Mouse (Mus musculus): ENCODE results near the gene BC051142. TPM values are rescaled to one million over a fixed set of nuclear protein-coding genes. Genes with fewer than 3 reads are reported as not detected.

Gene BC051142
- polyA plus RNA-seq, 2 experiments = 0.08 to 0.17 TPM

- TF ChIP-seq CTCF (IDR thresholded peaks at IDR 0.05; ENCODE audit: low read depth) = no peak
- TF ChIP-seq EP300 (IDR thresholded peaks at IDR 0.05; ENCODE audit: low read depth) = no peak
- Histone ChIP-seq H3K4me2 (ENCODE audit: low read depth) (no peak overlapping the region), H3K36me3 (replicated peaks; ENCODE audit: control insufficient read depth, insufficient read depth, low read depth) (no peaks in the 10 kb centered on the region), H3K9ac (replicated peaks) (no peak overlapping the region), H3K27ac (no peak overlapping the region), H3K27me3 (ENCODE audit: control insufficient read depth, insufficient read depth, low read length) (no peaks in the 10 kb centered on the region), H3K9me3 (ENCODE audit: control insufficient read depth, low read length) (no peaks in the 10 kb centered on the region), H3K4me3 (ENCODE audit: insufficient read depth in 1 of 2, low read depth in 2 of 2, low read length in 2 of 2) (no peak overlapping the region), H3K4me1 (replicated peaks; ENCODE audit: control insufficient read depth in 2 of 2, insufficient read depth in 2 of 2, low read length in 1 of 2) (no peaks in the 10 kb centered on the region; a peak in 1 of 4 replicates)
- ATAC-seq (ENCODE audit: insufficient read depth) (no peak), DNase-seq (ENCODE audit: low read depth in 3 of 3, low spot score in 3 of 3) (no peak)
- WGBS (ENCODE audit: insufficient replicate concordance) = 41% methylated on average over 3 of the region's 3 CpGs
Observed at GRCm38 (mm10) chr17:34363676-34364310, 34.8 kb upstream of the BC051142 start.

- Histone ChIP-seq H3K27ac (no peak overlapping the region), H3K9ac (replicated peaks) (no peak overlapping the region), H3K4me1 (replicated peaks; ENCODE audit: control insufficient read depth in 2 of 2, insufficient read depth in 2 of 2, low read length in 1 of 2) (no peaks in the 10 kb centered on the region; a peak in 1 of 4 replicates), H3K4me2 (ENCODE audit: low read depth) (no peak overlapping the region), H3K27me3 (ENCODE audit: control insufficient read depth, insufficient read depth, low read length) (no peaks in the 10 kb centered on the region), H3K4me3 (ENCODE audit: insufficient read depth in 1 of 2, low read depth in 2 of 2, low read length in 2 of 2) (no peak overlapping the region), H3K9me3 (ENCODE audit: control insufficient read depth, low read length) (no peaks in the 10 kb centered on the region), H3K36me3 (replicated peaks; ENCODE audit: control insufficient read depth, insufficient read depth, low read depth) (no peaks in the 10 kb centered on the region)
- DNase-seq (ENCODE audit: low read depth in 3 of 3, low spot score in 3 of 3) (no peak), ATAC-seq (ENCODE audit: insufficient read depth) (no peak)
- TF ChIP-seq CTCF (IDR thresholded peaks at IDR 0.05; ENCODE audit: low read depth) = no peak
- no peak for TF ChIP-seq EP300 (IDR thresholded peaks at IDR 0.05; ENCODE audit: low read depth)
- 56% methylated on average over 10 of the region's 10 CpGs for WGBS (ENCODE audit: insufficient replicate concordance)
Observed at GRCm38 (mm10) chr17:34365031-34365430, 33.6 kb upstream of the BC051142 start.

GRCm38 (mm10) chr17:34370563-34370962 is 28.1 kb upstream of the BC051142 start:
- Histone ChIP-seq H3K27me3 (ENCODE audit: control insufficient read depth, insufficient read depth, low read length) (no peaks in the 10 kb centered on the region), H3K4me3 (ENCODE audit: insufficient read depth in 1 of 2, low read depth in 2 of 2, low read length in 2 of 2) (no peak overlapping the region), H3K27ac (no peak overlapping the region), H3K4me1 (replicated peaks; ENCODE audit: control insufficient read depth in 2 of 2, insufficient read depth in 2 of 2, low read length in 1 of 2) (no peaks in the 10 kb centered on the region; a peak in 1 of 4 replicates), H3K4me2 (ENCODE audit: low read depth) (no peak overlapping the region), H3K9ac (replicated peaks) (no peak overlapping the region), H3K36me3 (replicated peaks; ENCODE audit: control insufficient read depth, insufficient read depth, low read depth) (no peaks in the 10 kb centered on the region), H3K9me3 (ENCODE audit: control insufficient read depth, low read length) (no peaks in the 10 kb centered on the region)
- DNase-seq (ENCODE audit: low read depth in 3 of 3, low spot score in 3 of 3) (no peak), ATAC-seq (ENCODE audit: insufficient read depth) (no peak)
- WGBS (ENCODE audit: insufficient replicate concordance) = 47% methylated on average over 4 of the region's 4 CpGs
- no peak for TF ChIP-seq CTCF (IDR thresholded peaks at IDR 0.05; ENCODE audit: low read depth)
- no peak for TF ChIP-seq EP300 (IDR thresholded peaks at IDR 0.05; ENCODE audit: low read depth)

GRCm38 (mm10) chr17:34373055-34373709 is 25.4 kb upstream of the BC051142 start:
- WGBS (ENCODE audit: insufficient replicate concordance) = 53% methylated on average over 6 of the region's 6 CpGs

GRCm38 (mm10) chr17:34376847-34377246 is 21.8 kb upstream of the BC051142 start, which contains the start of gene Btnl1:
Gene Btnl1, plus strand, starts transcription at chr17:34377132.
- DNase-seq (ENCODE audit: low read depth in 3 of 3, low spot score in 3 of 3) = no peak
- no peak within 1 kb of the TSS for H3K4me2 ChIP-seq (ENCODE audit: low read depth)
- H3K27me3 ChIP-seq (ENCODE audit: control insufficient read depth, insufficient read depth, low read length) = no peaks in the 10 kb centered on the region
- no peaks in the 10 kb centered on the region for H3K36me3 ChIP-seq (replicated peaks; ENCODE audit: control insufficient read depth, insufficient read depth, low read depth)
- no peak for ATAC-seq (ENCODE audit: insufficient read depth)
- 53% methylated on average over 2 of the region's 2 CpGs for WGBS (ENCODE audit: insufficient replicate concordance)
- no peak within 1 kb of the TSS for H3K4me3 ChIP-seq (ENCODE audit: insufficient read depth in 1 of 2, low read depth in 2 of 2, low read length in 2 of 2)
- no peak within 1 kb of the TSS for H3K27ac ChIP-seq
- no peaks in the 10 kb centered on the region for H3K4me1 ChIP-seq (replicated peaks; ENCODE audit: control insufficient read depth in 2 of 2, insufficient read depth in 2 of 2, low read length in 1 of 2)
- no peak within 1 kb of the TSS for H3K9ac ChIP-seq (replicated peaks)
- no peaks in the 10 kb centered on the region for H3K9me3 ChIP-seq (ENCODE audit: control insufficient read depth, low read length)
- no peak for TF ChIP-seq EP300 (IDR thresholded peaks at IDR 0.05; ENCODE audit: low read depth)
- TF ChIP-seq CTCF (IDR thresholded peaks at IDR 0.05; ENCODE audit: low read depth) = no peak

More at GRCm38 (mm10) chr17:34373055-34373709, 25.4 kb upstream of the BC051142 start:
- no peak overlapping the region for H3K9ac ChIP-seq (replicated peaks)
- H3K36me3 ChIP-seq (replicated peaks; ENCODE audit: control insufficient read depth, insufficient read depth, low read depth) = no peaks in the 10 kb centered on the region
- H3K4me3 ChIP-seq (ENCODE audit: insufficient read depth in 1 of 2, low read depth in 2 of 2, low read length in 2 of 2) = no peak overlapping the region
- ATAC-seq (ENCODE audit: insufficient read depth) (no peak), DNase-seq (ENCODE audit: low read depth in 3 of 3, low spot score in 3 of 3) (no peak)
- H3K27me3 ChIP-seq (ENCODE audit: control insufficient read depth, insufficient read depth, low read length) = no peaks in the 10 kb centered on the region
- H3K9me3 ChIP-seq (ENCODE audit: control insufficient read depth, low read length) = no peaks in the 10 kb centered on the region
- no peaks in the 10 kb centered on the region; a peak in 1 of 4 replicates for H3K4me1 ChIP-seq (replicated peaks; ENCODE audit: control insufficient read depth in 2 of 2, insufficient read depth in 2 of 2, low read length in 1 of 2)
- no peak for TF ChIP-seq CTCF (IDR thresholded peaks at IDR 0.05; ENCODE audit: low read depth)
- no peak for TF ChIP-seq EP300 (IDR thresholded peaks at IDR 0.05; ENCODE audit: low read depth)
- H3K4me2 ChIP-seq (ENCODE audit: low read depth) = no peak overlapping the region
- no peak overlapping the region for H3K27ac ChIP-seq
